Mouse (Mus musculus): ENCODE measurements at regions not wholly inside any gene's neighbourhood (a gene's known extent, or its start where the extent isn't known, plus 50 kb on each side); places are given as distances from the start of the nearest gene placed in this dataset.
"Not testable (repeated sequence)": the region's sequence is repeated elsewhere in the genome, so short reads cannot be mapped to it uniquely, and the experiment has no call there.

DNA sequence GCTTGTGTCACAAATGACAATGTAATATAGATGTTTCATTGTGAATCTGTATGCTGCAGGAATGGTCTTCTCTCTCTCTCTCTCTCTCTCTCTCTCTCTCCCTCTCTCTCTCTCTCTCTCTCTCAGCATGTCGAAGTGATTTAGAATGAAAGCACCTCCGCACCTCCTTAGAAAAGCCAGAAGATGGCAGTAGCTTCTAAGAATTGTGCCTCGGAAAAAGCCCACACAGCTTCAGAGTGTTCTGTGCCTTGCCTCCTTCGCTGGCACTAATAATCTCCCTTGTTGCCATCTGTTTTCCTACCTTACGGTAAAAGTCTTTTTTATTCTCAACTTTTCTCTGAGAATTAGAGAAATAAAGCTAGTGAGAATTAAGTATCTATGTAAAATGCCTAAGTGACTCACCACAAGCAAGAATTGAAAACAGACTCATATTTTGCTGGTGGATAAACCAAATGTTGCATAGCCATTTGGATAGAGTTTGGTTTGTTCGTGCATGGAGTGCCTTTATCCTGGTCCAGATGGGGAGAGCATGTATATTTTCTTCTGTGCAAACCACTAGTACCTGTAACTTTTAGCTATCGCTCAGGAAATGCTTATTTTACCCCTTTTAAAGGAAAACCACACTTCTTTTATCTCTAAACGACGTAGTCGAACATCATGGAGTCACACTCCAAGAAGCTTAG is 173.2 kb downstream of the Phf3 start:
- Histone ChIP-seq H3K4me1 (replicated peaks; ENCODE audit: low read depth, low read length) (no peaks in the 10 kb centered on the region), H3K9me3 (ENCODE audit: low read length) (peaks cover 3% of the 10 kb centered on the region; the same call in 1 of the 2 replicates), H3K36me3 (ENCODE audit: insufficient read depth, low read length) (no peaks in the 10 kb centered on the region), H3K27me3 (ENCODE audit: insufficient read depth, low read length) (no peaks in the 10 kb centered on the region), H3K4me3 (replicated peaks; ENCODE audit: low read length) (no peak overlapping the region)
- TF ChIP-seq POU5F1 (IDR thresholded peaks at IDR 0.05; ENCODE audit: borderline replicate concordance, low read length) (no peak), NANOG (IDR thresholded peaks at IDR 0.05; ENCODE audit: borderline replicate concordance, low read length) (no peak), CTCF (conservative IDR thresholded peaks at IDR 0.05; ENCODE audit: low read length) (0 out of 2 replicates have a peak, but pooled peaks have one; percentile 8)

- Histone ChIP-seq H3K27me3 (ENCODE audit: insufficient read depth, low read length) (no peaks in the 10 kb centered on the region), H3K4me3 (replicated peaks; ENCODE audit: low read length) (no peak overlapping the region)
- TF ChIP-seq CTCF (conservative IDR thresholded peaks at IDR 0.05; ENCODE audit: low read length) (peak; percentile 28), POU5F1 (IDR thresholded peaks at IDR 0.05; ENCODE audit: borderline replicate concordance, low read length) (no peak)
Measured at GRCm38 (mm10) chr1:30696342-30696741, 177.4 kb downstream of the Phf3 start.

GRCm38 (mm10) chr1:30685318-30685717 is 188.4 kb downstream of the Phf3 start:
- TF ChIP-seq CTCF (conservative IDR thresholded peaks at IDR 0.05; ENCODE audit: low read length): no peak
- no peak for TF ChIP-seq POU5F1 (IDR thresholded peaks at IDR 0.05; ENCODE audit: borderline replicate concordance, low read length)
- no peak for TF ChIP-seq NANOG (IDR thresholded peaks at IDR 0.05; ENCODE audit: borderline replicate concordance, low read length)

More at GRCm38 (mm10) chr1:30696342-30696741, 177.4 kb downstream of the Phf3 start:
- Histone ChIP-seq H3K36me3 (ENCODE audit: insufficient read depth, low read length) (no peaks in the 10 kb centered on the region), H3K9me3 (ENCODE audit: low read length) (peaks cover under 1% of the 10 kb centered on the region; the same call in 1 of the 2 replicates), H3K4me1 (replicated peaks; ENCODE audit: low read depth, low read length) (no peaks in the 10 kb centered on the region)

GRCm38 (mm10) chr1:30683889-30684288 is 189.8 kb downstream of the Phf3 start:
- TF ChIP-seq CTCF (conservative IDR thresholded peaks at IDR 0.05; ENCODE audit: low read length) (no peak), NANOG (IDR thresholded peaks at IDR 0.05; ENCODE audit: borderline replicate concordance, low read length) (no peak), POU5F1 (IDR thresholded peaks at IDR 0.05; ENCODE audit: borderline replicate concordance, low read length) (no peak)
- H3K4me1 ChIP-seq (replicated peaks; ENCODE audit: low read depth, low read length): no peaks in the 10 kb centered on the region
- no peak overlapping the region for H3K4me3 ChIP-seq (replicated peaks; ENCODE audit: low read length)
- H3K9me3 ChIP-seq (ENCODE audit: low read length): peaks cover 23% of the 10 kb centered on the region
- no peaks in the 10 kb centered on the region for H3K27me3 ChIP-seq (ENCODE audit: insufficient read depth, low read length)
- no peaks in the 10 kb centered on the region for H3K36me3 ChIP-seq (ENCODE audit: insufficient read depth, low read length)

More at GRCm38 (mm10) chr1:30685318-30685717, 188.4 kb downstream of the Phf3 start:
- Histone ChIP-seq H3K4me3 (replicated peaks; ENCODE audit: low read length) (no peak overlapping the region), H3K36me3 (ENCODE audit: insufficient read depth, low read length) (no peaks in the 10 kb centered on the region), H3K9me3 (ENCODE audit: low read length) (peaks cover 26% of the 10 kb centered on the region), H3K4me1 (replicated peaks; ENCODE audit: low read depth, low read length) (no peaks in the 10 kb centered on the region), H3K27me3 (ENCODE audit: insufficient read depth, low read length) (no peaks in the 10 kb centered on the region)

DNA sequence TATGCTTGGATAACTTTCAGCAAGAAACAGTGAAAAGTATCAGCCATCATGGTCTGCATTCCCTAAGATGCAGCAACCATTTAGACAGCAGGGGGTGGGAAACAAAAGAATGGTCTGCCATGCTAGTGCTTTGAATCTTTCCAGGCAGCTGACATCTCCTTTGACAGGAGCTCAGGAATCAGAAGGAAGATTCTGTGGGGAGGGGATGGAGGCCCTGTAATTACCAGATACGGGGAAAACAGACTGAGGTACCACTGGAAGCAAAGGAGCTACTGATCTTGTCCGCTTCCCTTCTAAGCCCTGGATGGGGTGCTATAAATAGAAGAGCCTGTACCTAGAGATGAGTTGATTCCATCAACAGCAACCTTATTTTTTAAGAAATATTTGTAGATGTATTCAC is 233.9 kb downstream of the Phf3 start:
- H3K4me3 ChIP-seq (replicated peaks; ENCODE audit: low read length): no peak overlapping the region
- H3K36me3 ChIP-seq (ENCODE audit: insufficient read depth, low read length): no peaks in the 10 kb centered on the region
- TF ChIP-seq NANOG (IDR thresholded peaks at IDR 0.05; ENCODE audit: borderline replicate concordance, low read length) (no peak), CTCF (conservative IDR thresholded peaks at IDR 0.05; ENCODE audit: low read length) (no peak), POU5F1 (IDR thresholded peaks at IDR 0.05; ENCODE audit: borderline replicate concordance, low read length) (no peak)
- H3K4me1 ChIP-seq (replicated peaks; ENCODE audit: low read depth, low read length): no peaks in the 10 kb centered on the region
- no peaks in the 10 kb centered on the region for H3K27me3 ChIP-seq (ENCODE audit: insufficient read depth, low read length)
- no peaks in the 10 kb centered on the region for H3K9me3 ChIP-seq (ENCODE audit: low read length)

- Histone ChIP-seq H3K9me3 (ENCODE audit: low read length) (peaks cover 9% of the 10 kb centered on the region), H3K4me1 (replicated peaks; ENCODE audit: low read depth, low read length) (no peaks in the 10 kb centered on the region), H3K27me3 (ENCODE audit: insufficient read depth, low read length) (no peaks in the 10 kb centered on the region), H3K4me3 (replicated peaks; ENCODE audit: low read length) (no peak overlapping the region), H3K36me3 (ENCODE audit: insufficient read depth, low read length) (no peaks in the 10 kb centered on the region)
- no peak for TF ChIP-seq NANOG (IDR thresholded peaks at IDR 0.05; ENCODE audit: borderline replicate concordance, low read length)
- no peak for TF ChIP-seq CTCF (conservative IDR thresholded peaks at IDR 0.05; ENCODE audit: low read length)
- TF ChIP-seq POU5F1 (IDR thresholded peaks at IDR 0.05; ENCODE audit: borderline replicate concordance, low read length): no peak
Measured at GRCm38 (mm10) chr1:30632760-30633159, 241.0 kb downstream of the Phf3 start.

DNA sequence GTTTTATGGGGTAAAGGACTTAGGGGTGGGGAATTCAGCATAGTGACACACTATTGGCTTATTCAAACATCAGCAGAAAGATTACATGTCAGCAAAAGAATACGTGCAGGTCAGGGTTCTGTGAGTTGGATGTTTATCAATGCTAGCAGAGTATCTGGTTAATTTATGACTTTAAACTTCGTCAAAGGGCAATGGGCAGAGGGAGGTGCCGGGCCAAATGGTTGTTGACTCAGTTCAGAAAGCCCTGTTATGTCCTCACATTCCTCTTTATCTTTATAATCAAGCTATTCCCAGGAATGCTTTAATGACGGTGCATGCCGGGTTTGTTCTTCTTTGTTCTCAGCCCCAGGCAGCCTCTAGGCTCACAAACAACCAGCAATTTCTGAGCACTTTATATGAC is 245.9 kb downstream of the Phf3 start:
- not testable (repeated sequence) for H3K36me3 ChIP-seq (ENCODE audit: insufficient read depth, low read length); H3K4me1 ChIP-seq (replicated peaks; ENCODE audit: low read depth, low read length); H3K4me3 ChIP-seq (replicated peaks; ENCODE audit: low read length); H3K27me3 ChIP-seq (ENCODE audit: insufficient read depth, low read length)
- peaks cover 12% of the 10 kb centered on the region for H3K9me3 ChIP-seq (ENCODE audit: low read length)

DNA sequence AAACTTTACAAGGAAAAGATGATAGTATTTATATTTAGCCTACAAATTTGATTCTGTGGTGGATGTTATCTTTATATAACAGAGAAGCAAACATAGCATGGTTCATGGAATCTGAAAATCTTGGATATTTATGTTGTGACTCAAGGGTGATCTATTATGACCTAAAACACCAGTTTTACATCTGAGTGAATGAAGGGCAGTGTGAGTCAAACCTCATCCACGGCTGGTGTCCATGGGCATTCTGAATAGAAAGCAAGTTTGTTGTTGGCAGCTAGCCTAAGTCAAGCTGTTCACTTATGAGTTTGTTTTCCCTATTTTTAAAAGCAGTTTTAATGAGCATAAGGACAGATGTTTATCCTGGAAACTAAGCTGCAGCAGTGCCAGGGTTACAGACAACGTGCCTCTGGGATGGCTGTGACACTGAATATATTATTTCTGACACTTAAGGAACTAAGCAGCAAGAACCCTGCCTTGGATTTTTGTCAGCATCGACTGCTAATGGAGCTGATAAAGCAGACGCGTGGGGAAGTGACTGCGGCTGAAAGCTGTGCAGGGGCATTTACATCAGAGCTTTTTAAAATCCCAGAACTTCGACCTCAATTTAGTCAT is 278.5 kb downstream of the Phf3 start:
- no peaks in the 10 kb centered on the region for H3K9me3 ChIP-seq (ENCODE audit: low read length)
- no peak for TF ChIP-seq CTCF (conservative IDR thresholded peaks at IDR 0.05; ENCODE audit: low read length)
- no peaks in the 10 kb centered on the region for H3K36me3 ChIP-seq (ENCODE audit: insufficient read depth, low read length)
- H3K27me3 ChIP-seq (ENCODE audit: insufficient read depth, low read length): no peaks in the 10 kb centered on the region
- no peak overlapping the region for H3K4me3 ChIP-seq (replicated peaks; ENCODE audit: low read length)
- H3K4me1 ChIP-seq (replicated peaks; ENCODE audit: low read depth, low read length): no peaks in the 10 kb centered on the region

DNA sequence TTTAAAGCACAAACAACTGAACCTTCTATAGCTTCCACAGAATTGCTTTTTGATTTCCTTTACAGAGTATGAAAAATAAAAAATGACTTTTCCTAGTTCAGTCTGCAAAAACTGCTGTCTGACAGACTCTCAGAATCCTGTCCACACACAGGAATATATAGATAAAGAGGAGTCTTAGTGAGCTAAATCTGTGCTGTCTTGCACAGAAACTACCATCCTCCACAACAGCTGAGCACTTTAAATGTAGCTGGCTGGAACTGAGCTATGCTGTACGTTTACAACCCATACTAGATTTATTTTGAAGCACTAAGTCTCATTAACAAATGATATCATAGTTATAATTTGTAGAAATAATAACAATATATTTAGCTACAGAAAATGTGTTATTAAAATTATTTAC is 279.7 kb downstream of the Phf3 start:
- TF ChIP-seq CTCF (conservative IDR thresholded peaks at IDR 0.05; ENCODE audit: low read length) (no peak), NANOG (IDR thresholded peaks at IDR 0.05; ENCODE audit: borderline replicate concordance, low read length) (no peak), POU5F1 (IDR thresholded peaks at IDR 0.05; ENCODE audit: borderline replicate concordance, low read length) (no peak)
- Histone ChIP-seq H3K4me1 (replicated peaks; ENCODE audit: low read depth, low read length) (no peaks in the 10 kb centered on the region), H3K9me3 (ENCODE audit: low read length) (no peaks in the 10 kb centered on the region), H3K4me3 (replicated peaks; ENCODE audit: low read length) (no peak overlapping the region), H3K27me3 (ENCODE audit: insufficient read depth, low read length) (no peaks in the 10 kb centered on the region), H3K36me3 (ENCODE audit: insufficient read depth, low read length) (no peaks in the 10 kb centered on the region)

Data from E14TG2a.4 (cell line).